ENCODE assay signal across 7 mouse cellular contexts in the genomic region with DNA sequence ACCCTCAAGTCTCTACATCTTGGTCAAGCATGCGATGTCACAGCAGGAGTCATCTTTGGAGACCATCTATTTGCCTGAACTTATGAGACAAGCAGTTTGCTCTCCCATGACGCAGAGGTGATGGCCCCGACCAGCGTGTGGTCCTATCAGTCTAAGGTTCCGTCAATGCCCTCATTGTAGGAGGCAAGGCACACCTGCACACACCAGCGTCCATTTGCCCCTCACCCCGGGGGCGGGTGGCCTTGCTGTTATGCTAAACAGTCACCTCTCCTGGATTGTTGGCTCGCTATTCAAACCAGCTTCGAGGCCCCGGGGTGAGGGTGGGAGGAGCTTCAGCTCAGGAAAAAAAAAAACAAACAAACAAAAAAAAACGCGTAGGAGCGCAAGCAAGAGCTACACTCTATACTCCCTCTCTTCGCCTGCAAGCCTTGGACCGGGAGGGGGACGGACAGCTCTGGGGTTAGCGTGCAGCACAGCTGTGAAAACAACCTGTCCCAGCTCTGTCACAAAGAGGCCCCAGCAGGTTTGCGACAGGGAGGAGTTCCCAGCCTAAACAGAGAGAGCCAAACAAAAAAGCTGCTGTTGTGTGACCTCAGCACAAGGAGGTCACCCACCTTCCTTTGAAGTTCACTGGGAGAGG. TPM values are rescaled to one million over a fixed set of nuclear protein-coding genes. Genes with fewer than 3 reads are reported as not detected.
A peak's percentile ranks its signal among the peaks of the same experiment; 100 is the strongest.
DNase-seq lines count a peak whose midpoint lies in the region; ATAC-seq and TF ChIP-seq lines count a peak whose summit lies in the region.

No protein-coding gene starts in this region.

- no peaks in the 10 kb centered on the region for H3K27me3 ChIP-seq in embryonic facial prominence, embryonic 13.5 days
- no peaks in the 10 kb centered on the region for H3K27me3 ChIP-seq in hindbrain, postnatal 0 days (ENCODE audit: insufficient read depth, low read length)
- no peaks in the 10 kb centered on the region for H3K27me3 ChIP-seq in midbrain, postnatal 0 days (ENCODE audit: insufficient read depth, low read length)

- WGBS in embryonic facial prominence, embryonic 13.5 days = 21% methylated on average over 19 of the region's 19 CpGs
- WGBS in hindbrain, postnatal 0 days = 14% methylated on average over 19 of the region's 19 CpGs
- WGBS in midbrain, postnatal 0 days = 23% methylated on average over 19 of the region's 19 CpGs

- no peak for TF ChIP-seq CTCF in hindbrain, postnatal 0 days (IDR thresholded peaks at IDR 0.05; ENCODE audit: low read depth)
- no peak for TF ChIP-seq CTCF in midbrain, postnatal 0 days (IDR thresholded peaks at IDR 0.05)

- H3K4me2 ChIP-seq in embryonic facial prominence, embryonic 13.5 days = peak overlapping the region; percentile 39
- H3K4me2 ChIP-seq in hindbrain, postnatal 0 days (ENCODE audit: low read depth, low read length) = peak overlapping the region; percentile 44
- peak overlapping the region; percentile 26 for H3K4me2 ChIP-seq in midbrain, postnatal 0 days (ENCODE audit: low read depth, low read length, poor library complexity, severe bottlenecking)

- no peak for ATAC-seq in embryonic facial prominence, embryonic 13.5 days (ENCODE audit: insufficient number of reproducible peaks, insufficient read depth, low FRiP score, low TSS enrichment, low read depth)
- ATAC-seq in hindbrain, postnatal 0 days = peak; percentile 62; the same call in 1 of the 2 replicates
- no peak for ATAC-seq in midbrain, postnatal 0 days (ENCODE audit: low FRiP score)

- H3K36me3 ChIP-seq in embryonic facial prominence, embryonic 13.5 days = no peaks in the 10 kb centered on the region
- H3K36me3 ChIP-seq in hindbrain, postnatal 0 days (ENCODE audit: insufficient read depth, low read length) = no peaks in the 10 kb centered on the region
- no peaks in the 10 kb centered on the region for H3K36me3 ChIP-seq in midbrain, postnatal 0 days (ENCODE audit: insufficient read depth, low read length)

- DNase-seq in lung, postnatal 10 days = peak; percentile 24
- no peak for DNase-seq in lung, postnatal 25 days (ENCODE audit: low spot score)
- DNase-seq in hindbrain, postnatal 0 days (ENCODE audit: low spot score) = peak; percentile 13
- DNase-seq in midbrain, postnatal 0 days (ENCODE audit: low spot score) = no peak
- no peak for DNase-seq in layer of hippocampus, adult 9-10 months (ENCODE audit: low spot score)
- no peak for DNase-seq in thymus, postnatal 25 days

- H3K27ac ChIP-seq in embryonic facial prominence, embryonic 13.5 days = no peak overlapping the region
- H3K27ac ChIP-seq in hindbrain, postnatal 0 days = peak overlapping the region; percentile 56; the same call in 1 of the 2 replicates
- H3K27ac ChIP-seq in midbrain, postnatal 0 days (ENCODE audit: low read depth, low read length) = no peak overlapping the region

- H3K9ac ChIP-seq in embryonic facial prominence, embryonic 13.5 days = no peak overlapping the region
- no peak overlapping the region for H3K9ac ChIP-seq in hindbrain, postnatal 0 days (replicated peaks; ENCODE audit: low read length)
- no peak overlapping the region for H3K9ac ChIP-seq in midbrain, postnatal 0 days (replicated peaks; ENCODE audit: low read length, poor library complexity, severe bottlenecking)

- H3K4me3 ChIP-seq in embryonic facial prominence, embryonic 13.5 days = no peak overlapping the region
- H3K4me3 ChIP-seq in hindbrain, postnatal 0 days (ENCODE audit: low read length) = no peak overlapping the region
- H3K4me3 ChIP-seq in midbrain, postnatal 0 days (ENCODE audit: low read depth, low read length) = peak overlapping the region; percentile 8; the same call in 1 of the 2 replicates

- peaks cover 25% of the 10 kb centered on the region for H3K4me1 ChIP-seq in embryonic facial prominence, embryonic 13.5 days
- H3K4me1 ChIP-seq in hindbrain, postnatal 0 days (ENCODE audit: insufficient read depth, low read length) = no peaks in the 10 kb centered on the region; the same call in 1 of the 2 replicates
- H3K4me1 ChIP-seq in midbrain, postnatal 0 days (ENCODE audit: insufficient read depth, low read length) = no peaks in the 10 kb centered on the region

- no peaks in the 10 kb centered on the region; the same call in none of the 2 replicates for H3K9me3 ChIP-seq in embryonic facial prominence, embryonic 13.5 days
- no peaks in the 10 kb centered on the region for H3K9me3 ChIP-seq in hindbrain, postnatal 0 days (ENCODE audit: low read length)
- no peaks in the 10 kb centered on the region for H3K9me3 ChIP-seq in midbrain, postnatal 0 days (ENCODE audit: low read length)

RNA-seq across cellular contexts. Expression of a gene that starts 12.1 kb away (rescaled TPM):
- polyA plus RNA-seq in embryonic facial prominence, embryonic 13.5 days (2015; fragmentation: Nextera tagmentation; extraction: Ambion mirVana) = 134 and 146 TPM in 2 replicates
- total RNA-seq in hindbrain, postnatal 0 days (2014; rRNA removed) = 94.1 and 98.6 TPM in 2 replicates
- 115 and 118 TPM in 2 replicates for polyA plus RNA-seq in hindbrain, postnatal 0 days (2015; fragmentation: Nextera tagmentation; extraction: Ambion mirVana)
- 74.8 and 91.0 TPM in 2 replicates for total RNA-seq in midbrain, postnatal 0 days (2014; rRNA removed)
- polyA plus RNA-seq in midbrain, postnatal 0 days (2015; fragmentation: Nextera tagmentation; extraction: Ambion mirVana) = 108 and 110 TPM in 2 replicates

Comparison
In these comparisons a context has a peak if more than half of its experiments do, and no peak if none do; other contexts are left out.
1. DNase-seq: peak in lung, postnatal 10 days (single experiment) and hindbrain, postnatal 0 days (single experiment); none in lung, postnatal 25 days (single experiment), midbrain, postnatal 0 days (single experiment), layer of hippocampus, adult 9-10 months (single experiment) and thymus, postnatal 25 days (single experiment).
2. Peak in every context shown above with its lines, with median percentiles within 50 percentile points of each other: H3K4me2 ChIP-seq.